Mouse (Mus musculus) lung, embryonic 16.5 days (tissue): ENCODE measurements at regions not wholly inside any gene's neighbourhood (a gene's known extent, or its start where the extent isn't known, plus 50 kb on each side); places are given as distances from the start of the nearest gene placed in this dataset.

Experiments
- ATAC-seq: fragments of 200-750 bp; cut with Nextera tagmentation; 2 replicates; pipeline ENCODE4 v1.8.0; 2017; ENCODE audit warnings: low read depth, mild to moderate bottlenecking, moderate library complexity
- H3K27ac ChIP-seq: fragments of 300-500 bp; sonication (generic); 2 replicates; pipeline ENCODE4 v1.5.1; 2014; ENCODE audit warnings: mild to moderate bottlenecking, control low read depth, low read length
- H3K27me3 ChIP-seq: fragments of 300-500 bp; sonication (generic); 2 replicates; pipeline ENCODE4 v1.6.1; 2014; ENCODE audit warnings: low read depth, low read length, mixed read lengths; ENCODE audit not compliant: control insufficient read depth, insufficient read depth
- H3K36me3 ChIP-seq: fragments of 300-500 bp; sonication (generic); 2 replicates; pipeline ENCODE4 v1.6.1; 2014; ENCODE audit warnings: low read length; ENCODE audit not compliant: control insufficient read depth, insufficient read depth
- H3K4me1 ChIP-seq: fragments of 300-500 bp; sonication (generic); replicated peaks from 2 replicates; pipeline ENCODE4 v1.6.1; 2014; ENCODE audit warnings: low read length, mixed read lengths; ENCODE audit not compliant: control insufficient read depth, insufficient read depth
- H3K4me2 ChIP-seq: fragments of 300-500 bp; sonication (generic); 2 replicates; pipeline ENCODE4 v1.6.1; 2014; ENCODE audit warnings: low read depth, low read length, control low read depth
- H3K4me3 ChIP-seq: fragments of 300-500 bp; sonication (generic); 2 replicates; pipeline ENCODE4 v1.5.1; 2014; ENCODE audit warnings: mild to moderate bottlenecking, low read length, control low read depth
- H3K9ac ChIP-seq: fragments of 300-500 bp; sonication (generic); 2 replicates; pipeline ENCODE4 v1.6.1; 2014; ENCODE audit warnings: low read length, control low read depth
- H3K9me3 ChIP-seq: fragments of 300-500 bp; sonication (generic); 2 replicates; pipeline ENCODE4 v1.6.1; 2016; ENCODE audit warnings: low read length; ENCODE audit not compliant: control insufficient read depth
- WGBS: fragments of 180-500 bp; shearing (Covaris S2); extraction: QIAGEN DNeasy Blood & Tissue Kit; methylation state at CpG from one replicate; pipeline ENCODE4 v1.1.7; 2014; 5-methylcytosine and 5-hydroxymethylcytosine counted together

DNA sequence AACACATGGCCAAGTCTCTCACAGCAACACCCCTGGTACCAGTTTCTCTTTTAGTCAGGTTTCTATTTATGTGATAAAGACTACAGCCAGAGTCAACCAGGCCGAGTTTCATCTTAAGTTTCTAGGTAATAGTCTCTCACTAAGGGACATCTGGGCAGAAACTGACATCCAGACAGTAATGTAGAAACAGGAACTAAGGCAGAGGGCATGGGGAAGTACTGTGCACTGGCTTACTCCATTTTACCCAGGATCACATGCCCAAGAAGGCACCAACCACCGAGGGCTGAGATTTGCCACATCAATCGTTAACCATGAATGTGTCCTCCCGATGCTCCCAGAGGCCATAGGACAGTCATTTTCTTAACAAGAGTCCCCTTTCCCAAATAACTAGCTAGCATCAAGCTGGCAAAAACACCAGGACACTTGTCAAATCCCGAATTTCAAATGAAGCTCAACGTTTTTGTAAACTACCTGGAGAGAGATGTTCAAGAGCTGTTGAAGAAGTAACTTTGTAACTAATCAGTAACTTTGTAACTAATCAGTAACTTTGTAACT, 216.9 kb upstream of the Lrig3 start:
- WGBS = 57% methylated on average over 6 of the region's 6 CpGs
- no peaks in the 10 kb centered on the region for H3K9me3 ChIP-seq
- no peaks in the 10 kb centered on the region for H3K27me3 ChIP-seq
- no peaks in the 10 kb centered on the region for H3K36me3 ChIP-seq
- H3K27ac ChIP-seq = no peak overlapping the region
- no peak overlapping the region for H3K4me2 ChIP-seq
- H3K4me1 ChIP-seq = no peaks in the 10 kb centered on the region; the same call in 1 of the 2 replicates
- no peak overlapping the region for H3K4me3 ChIP-seq
- ATAC-seq = no peak
- no peak overlapping the region for H3K9ac ChIP-seq

DNA sequence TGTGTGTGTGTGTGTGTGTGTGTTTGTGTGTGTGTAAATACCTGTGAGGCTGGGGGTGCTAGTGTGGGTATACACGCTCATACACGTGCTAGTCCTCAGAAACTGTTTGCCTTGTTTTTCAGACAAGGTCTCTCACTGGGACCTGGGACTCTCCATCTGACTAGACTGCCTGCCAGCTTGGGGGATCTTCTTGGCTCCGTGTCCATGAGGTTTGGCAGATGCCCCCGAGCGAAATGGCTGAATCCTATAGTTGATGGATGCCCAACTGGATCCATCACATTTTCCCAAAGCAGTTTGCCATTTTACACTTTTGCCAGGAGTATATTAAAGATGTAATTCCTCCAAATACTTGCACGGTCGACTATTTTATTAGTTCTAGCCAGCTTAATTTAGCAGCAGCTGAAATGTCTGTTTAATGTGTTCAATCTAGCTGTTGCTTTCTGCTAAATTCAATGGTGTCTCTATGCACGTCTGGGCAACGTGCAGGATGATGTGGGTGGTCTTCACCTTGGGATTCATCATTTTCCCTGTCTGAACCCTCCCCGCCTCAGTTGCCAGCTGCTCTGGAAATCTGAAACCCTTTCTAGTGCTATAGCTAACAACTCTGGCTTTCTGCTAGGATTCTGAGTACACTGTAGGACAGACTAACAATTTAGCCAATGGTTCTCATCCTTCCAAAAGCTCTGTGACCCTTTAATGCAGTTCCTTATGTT, 213.3 kb upstream of the Lrig3 start:
- 59% methylated on average over 10 of the region's 10 CpGs for WGBS
- Histone ChIP-seq H3K9me3 (no peaks in the 10 kb centered on the region), H3K36me3 (no peaks in the 10 kb centered on the region), H3K4me2 (no peak overlapping the region), H3K9ac (no peak overlapping the region), H3K27me3 (no peaks in the 10 kb centered on the region), H3K4me1 (no peaks in the 10 kb centered on the region), H3K4me3 (no peak overlapping the region), H3K27ac (no peak overlapping the region)
- no peak for ATAC-seq

DNA sequence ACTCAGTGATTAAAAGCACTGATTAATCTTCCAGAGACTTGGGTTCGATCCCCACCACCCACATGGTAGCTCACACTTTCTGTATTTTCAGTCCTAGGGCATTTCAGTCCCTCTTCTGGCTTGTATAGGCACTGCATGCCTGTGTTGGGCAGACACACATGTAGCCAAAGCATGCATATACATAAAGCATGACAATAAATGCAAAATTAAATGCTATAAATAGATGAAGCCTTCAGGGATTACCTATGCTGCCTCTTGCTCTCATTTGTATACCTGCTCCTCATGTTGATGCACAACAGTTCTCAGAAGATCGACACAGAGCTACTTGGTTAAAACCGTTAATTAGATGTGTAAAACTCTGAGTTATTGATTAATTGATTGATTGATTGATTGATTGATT, 206.8 kb upstream of the Lrig3 start:
- no peak overlapping the region for H3K9ac ChIP-seq
- no peak overlapping the region for H3K27ac ChIP-seq
- no peak for ATAC-seq
- no peaks in the 10 kb centered on the region for H3K36me3 ChIP-seq
- no peaks in the 10 kb centered on the region for H3K4me1 ChIP-seq
- WGBS = 94% methylated on average over 3 of the region's 3 CpGs
- no peak overlapping the region for H3K4me2 ChIP-seq
- no peak overlapping the region for H3K4me3 ChIP-seq
- H3K9me3 ChIP-seq = 0 out of 2 replicates have a peak, but pooled peaks cover 4% of the 10 kb centered on the region
- no peaks in the 10 kb centered on the region for H3K27me3 ChIP-seq

DNA sequence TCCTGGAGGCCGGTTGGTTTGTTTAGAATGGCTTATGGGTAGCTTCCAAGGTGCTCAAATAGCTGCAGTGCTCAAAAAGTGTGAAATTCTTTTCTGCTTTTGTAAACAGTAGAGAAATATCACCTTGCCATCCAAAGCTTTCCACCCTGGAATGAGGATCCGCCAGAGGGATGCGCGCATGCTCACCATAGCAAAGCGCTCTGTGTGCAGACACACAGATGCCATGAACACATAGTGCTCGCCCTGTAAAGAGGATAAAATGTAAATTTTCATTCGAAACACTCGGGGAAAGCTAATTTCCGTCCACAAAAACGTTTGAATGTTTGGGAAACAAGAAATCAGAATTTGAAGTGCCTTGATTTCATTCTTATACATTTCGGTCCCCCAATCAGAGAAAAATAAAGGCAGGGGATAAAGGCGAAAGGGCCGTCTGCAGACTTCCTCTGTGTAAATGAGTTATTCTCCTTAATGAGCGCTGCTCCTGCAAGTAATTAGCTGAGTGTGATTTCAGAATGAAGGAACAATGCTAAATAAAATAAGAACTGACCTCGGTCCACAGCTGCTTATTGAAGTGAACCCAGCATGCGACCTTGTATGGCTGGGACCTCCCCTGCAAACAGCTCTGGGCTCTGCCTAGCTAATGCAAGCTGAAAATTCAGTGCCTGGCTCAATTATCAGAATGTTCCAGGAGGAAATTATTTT, 203.4 kb upstream of the Lrig3 start:
- 80% methylated on average over 16 of the region's 16 CpGs for WGBS
- no peaks in the 10 kb centered on the region for H3K36me3 ChIP-seq
- ATAC-seq = no peak

DNA sequence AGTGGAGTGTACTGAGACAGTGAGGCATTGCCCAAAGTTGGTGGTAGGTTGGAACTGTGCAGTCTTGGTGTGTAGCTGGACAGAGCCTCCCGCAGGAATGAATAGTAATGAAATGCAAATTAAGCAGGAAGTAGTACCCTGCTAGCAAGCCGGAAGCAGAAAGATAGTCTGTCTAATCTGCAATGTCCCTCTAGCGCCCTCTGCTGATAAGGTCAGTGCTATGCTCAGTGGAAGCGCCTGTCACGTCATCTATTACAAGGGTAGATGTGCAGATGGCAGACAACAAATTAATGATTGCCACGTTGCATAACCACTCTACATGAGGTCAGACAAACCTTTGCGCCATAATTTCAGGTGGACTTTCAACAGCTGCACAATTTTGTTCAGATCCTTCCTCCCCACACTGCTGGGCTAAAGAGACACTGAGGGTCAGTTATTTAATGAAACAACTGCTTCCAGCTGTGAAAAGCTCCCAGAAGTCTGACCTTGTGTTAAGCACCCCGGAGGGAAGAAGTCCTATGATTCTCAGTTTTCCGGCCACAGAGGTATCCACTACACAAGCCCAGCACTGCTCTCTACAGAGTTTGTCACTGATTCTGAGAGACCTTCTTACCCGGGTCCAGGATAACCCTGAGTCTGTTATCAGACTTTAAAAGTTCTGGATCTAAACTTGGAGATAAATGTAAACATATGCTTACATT, 201.4 kb upstream of the Lrig3 start:
- 56% methylated on average over 10 of the region's 10 CpGs for WGBS
- H3K9ac ChIP-seq = no peak overlapping the region
- H3K4me1 ChIP-seq = no peaks in the 10 kb centered on the region
- H3K4me2 ChIP-seq = no peak overlapping the region
- H3K27ac ChIP-seq = peak overlapping the region; percentile 7; the same call in 1 of the 2 replicates
- no peak overlapping the region for H3K4me3 ChIP-seq
- no peaks in the 10 kb centered on the region for H3K27me3 ChIP-seq
- 0 out of 2 replicates have a peak, but pooled peaks cover 4% of the 10 kb centered on the region for H3K9me3 ChIP-seq
- no peaks in the 10 kb centered on the region for H3K36me3 ChIP-seq
- ATAC-seq = peak; percentile 50

More for the DNA sequence above, 203.4 kb upstream of the Lrig3 start:
- Histone ChIP-seq H3K4me1 (no peaks in the 10 kb centered on the region), H3K27ac (no peak overlapping the region), H3K9ac (no peak overlapping the region), H3K4me3 (no peak overlapping the region), H3K4me2 (no peak overlapping the region), H3K27me3 (no peaks in the 10 kb centered on the region), H3K9me3 (0 out of 2 replicates have a peak, but pooled peaks cover 4% of the 10 kb centered on the region)

DNA sequence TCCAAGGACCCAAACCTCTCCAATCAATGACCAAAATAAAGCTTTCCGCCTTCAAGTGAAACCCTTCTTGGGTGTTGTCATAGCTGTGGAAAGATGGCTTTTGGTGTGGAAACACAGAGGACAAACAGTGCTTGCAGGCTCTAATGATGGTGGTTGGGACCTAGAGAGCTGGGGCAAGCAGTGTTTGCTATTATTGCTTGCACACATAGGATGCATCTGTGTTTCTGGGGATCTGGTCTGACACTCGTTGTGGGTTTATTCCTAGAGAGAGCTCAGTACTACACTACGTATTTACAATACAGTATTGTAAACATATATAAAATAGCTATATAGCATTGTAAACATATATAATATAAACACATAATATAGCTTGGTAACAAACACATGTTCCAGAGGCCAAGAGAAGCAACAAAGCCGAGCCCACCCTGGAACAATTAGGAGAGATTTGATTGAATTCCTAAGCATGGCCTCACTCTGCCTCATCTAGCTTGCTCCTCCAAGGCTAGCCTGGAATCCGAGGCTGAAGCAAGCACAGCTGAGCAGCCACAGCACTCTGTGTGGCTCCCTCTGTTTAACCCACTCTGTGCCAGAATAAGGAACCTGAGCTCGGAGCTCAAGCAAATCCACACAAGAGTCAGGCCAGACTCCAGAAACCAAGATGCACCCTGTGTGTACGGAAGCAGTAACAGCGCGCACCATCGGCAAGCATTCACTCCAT, 200.7 kb upstream of the Lrig3 start:
- H3K36me3 ChIP-seq = no peaks in the 10 kb centered on the region
- no peaks in the 10 kb centered on the region for H3K4me1 ChIP-seq
- 0 out of 2 replicates have a peak, but pooled peaks cover 4% of the 10 kb centered on the region for H3K9me3 ChIP-seq
- no peaks in the 10 kb centered on the region for H3K27me3 ChIP-seq
- H3K27ac ChIP-seq = peak overlapping the region; percentile 49; the same call in 1 of the 2 replicates
- no peak overlapping the region for H3K9ac ChIP-seq
- ATAC-seq = peak; percentile 74
- WGBS = 59% methylated on average over 10 of the region's 10 CpGs
- H3K4me3 ChIP-seq = no peak overlapping the region
- no peak overlapping the region for H3K4me2 ChIP-seq

DNA sequence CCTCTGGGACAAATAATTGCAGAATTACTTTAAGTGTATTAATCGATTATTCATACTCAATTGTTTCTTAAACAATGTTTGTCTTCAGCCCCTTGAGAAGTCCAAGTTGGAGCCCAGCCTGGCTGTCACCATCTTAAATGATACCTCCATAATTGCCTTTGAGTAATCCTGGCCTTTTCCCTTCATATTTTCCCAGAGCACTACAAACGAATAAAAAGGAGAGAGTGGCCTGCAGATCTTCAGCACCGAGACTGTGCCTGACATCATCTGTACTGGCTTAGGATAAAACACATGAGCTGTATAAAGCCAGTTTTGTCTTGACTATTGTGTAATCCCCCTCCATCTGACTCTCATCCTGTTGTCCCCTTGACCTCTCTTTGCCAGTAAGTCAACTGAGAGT, 197.7 kb upstream of the Lrig3 start:
- WGBS = 57% methylated on average over 3 of the region's 3 CpGs
- H3K36me3 ChIP-seq = no peaks in the 10 kb centered on the region
- no peak for ATAC-seq

DNA sequence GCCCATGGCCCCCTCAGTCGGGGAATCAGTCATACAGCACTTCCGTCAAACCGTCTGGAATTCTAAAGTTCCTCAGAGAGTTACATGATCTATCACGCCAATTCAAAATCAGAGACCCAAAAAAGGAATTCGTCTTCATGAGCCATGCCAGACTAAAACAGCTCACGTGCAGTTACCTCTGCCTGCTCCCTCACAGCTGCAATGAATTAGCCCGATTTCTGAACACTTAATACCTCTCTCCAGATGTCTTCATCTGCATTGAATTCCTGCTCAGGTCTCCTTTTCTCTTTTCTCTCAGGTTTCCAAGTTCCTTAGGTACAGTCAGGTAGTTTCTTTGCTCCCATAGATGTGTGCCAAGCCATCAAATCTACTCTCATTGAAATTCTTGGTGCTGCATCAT, 192.4 kb upstream of the Lrig3 start:
- Histone ChIP-seq H3K4me2 (no peak overlapping the region), H3K36me3 (no peaks in the 10 kb centered on the region), H3K4me1 (no peaks in the 10 kb centered on the region), H3K9me3 (no peaks in the 10 kb centered on the region), H3K4me3 (no peak overlapping the region), H3K27ac (no peak overlapping the region), H3K9ac (no peak overlapping the region), H3K27me3 (no peaks in the 10 kb centered on the region)
- 75% methylated on average over 7 of the region's 7 CpGs for WGBS
- no peak for ATAC-seq

More for the DNA sequence above, 197.7 kb upstream of the Lrig3 start:
- Histone ChIP-seq H3K9me3 (no peaks in the 10 kb centered on the region), H3K27ac (no peak overlapping the region), H3K27me3 (no peaks in the 10 kb centered on the region), H3K4me1 (no peaks in the 10 kb centered on the region), H3K4me3 (no peak overlapping the region), H3K4me2 (no peak overlapping the region), H3K9ac (no peak overlapping the region)
